14 mouse cellular contexts compared by ENCODE assay signal in genomic region chr8:91170914-91171313, GRCm38 (mm10). TPM values are rescaled to one million over a fixed set of nuclear protein-coding genes. Genes with fewer than 3 reads are reported as not detected.
DNase-seq lines count a peak whose midpoint lies in the region; ATAC-seq lines count a peak whose summit lies in the region.
"Had no signal": no experiment of that assay in that cellular context is flagged by ENCODE, and none has a peak within 500 bp of the region (broad histone marks: within the 10 kb centered on the region; RNA-seq: fewer than 3 reads in every experiment).

No protein-coding gene starts in this region.

- H3K9me3 ChIP-seq in embryonic facial prominence, embryonic 11.5 days (replicated peaks; ENCODE audit: control insufficient read depth, low read length) = no peaks in the 10 kb centered on the region
- no peaks in the 10 kb centered on the region for H3K9me3 ChIP-seq in embryonic facial prominence, embryonic 10.5 days
- no peaks in the 10 kb centered on the region for H3K9me3 ChIP-seq in forebrain, embryonic 12.5 days
- no peaks in the 10 kb centered on the region for H3K9me3 ChIP-seq in midbrain, embryonic 16.5 days (replicated peaks; ENCODE audit: control insufficient read depth, low read length, poor library complexity, severe bottlenecking)
- H3K9me3 ChIP-seq in kidney, embryonic 15.5 days (replicated peaks) = no peaks in the 10 kb centered on the region
- H3K9me3 ChIP-seq: embryonic facial prominence, embryonic 13.5 days had no signal

- no peak overlapping the region for H3K27ac ChIP-seq in embryonic facial prominence, embryonic 11.5 days (replicated peaks; ENCODE audit: low read depth, low read length)
- no peak overlapping the region for H3K27ac ChIP-seq in embryonic facial prominence, embryonic 10.5 days (replicated peaks)
- H3K27ac ChIP-seq in forebrain, embryonic 12.5 days = no peak overlapping the region
- no peak overlapping the region for H3K27ac ChIP-seq in midbrain, embryonic 16.5 days (ENCODE audit: low read length)
- no peak overlapping the region for H3K27ac ChIP-seq in kidney, embryonic 15.5 days
- H3K27ac ChIP-seq: embryonic facial prominence, embryonic 13.5 days had no signal

- 57% methylated on average over 14 of the region's 14 CpGs for WGBS in embryonic facial prominence, embryonic 11.5 days
- WGBS in embryonic facial prominence, embryonic 10.5 days = 73% methylated on average over 14 of the region's 14 CpGs
- 39% methylated on average over 14 of the region's 14 CpGs for WGBS in forebrain, embryonic 12.5 days
- 10% methylated on average over 14 of the region's 14 CpGs for WGBS in midbrain, embryonic 16.5 days
- WGBS in kidney, embryonic 15.5 days = 77% methylated on average over 14 of the region's 14 CpGs

- H3K36me3 ChIP-seq in embryonic facial prominence, embryonic 11.5 days (replicated peaks; ENCODE audit: control insufficient read depth, insufficient read depth, low read depth, low read length) = no peaks in the 10 kb centered on the region
- H3K36me3 ChIP-seq in embryonic facial prominence, embryonic 10.5 days (replicated peaks) = no peaks in the 10 kb centered on the region
- no peaks in the 10 kb centered on the region for H3K36me3 ChIP-seq in forebrain, embryonic 12.5 days (replicated peaks)
- no peaks in the 10 kb centered on the region for H3K36me3 ChIP-seq in midbrain, embryonic 16.5 days (ENCODE audit: control insufficient read depth, insufficient read depth, low read length)
- no peaks in the 10 kb centered on the region for H3K36me3 ChIP-seq in kidney, embryonic 15.5 days
- H3K36me3 ChIP-seq: embryonic facial prominence, embryonic 13.5 days had no signal

- peak; percentile 18 for DNase-seq in embryonic facial prominence, embryonic 11.5 days (ENCODE audit: low spot score)
- no peak for DNase-seq in embryonic facial prominence, embryonic 10.5 days (ENCODE audit: low spot score)
- DNase-seq in layer of hippocampus, adult 18-20 months (ENCODE audit: low spot score in 2 of 2) = peak; percentile 39 to 63
- DNase-seq in gastrocnemius, postnatal 10 days = no peak
- DNase-seq in urinary bladder, postnatal 36 days (ENCODE audit: low spot score in 2 of 2) = no peak
- DNase-seq: cerebellum, adult 11 months; heart, postnatal 10 days; kidney, adult 9 months; lung, postnatal 14 days; thymus, postnatal 4 days had no signal

- no peak overlapping the region for H3K9ac ChIP-seq in embryonic facial prominence, embryonic 11.5 days (replicated peaks; ENCODE audit: low read length)
- H3K9ac ChIP-seq in forebrain, embryonic 12.5 days = no peak overlapping the region
- H3K9ac ChIP-seq in midbrain, embryonic 16.5 days (ENCODE audit: low read depth, low read length) = no peak overlapping the region
- no peak overlapping the region for H3K9ac ChIP-seq in kidney, embryonic 15.5 days
- H3K9ac ChIP-seq: embryonic facial prominence, embryonic 13.5 days had no signal

- no peaks in the 10 kb centered on the region for H3K4me1 ChIP-seq in embryonic facial prominence, embryonic 11.5 days (ENCODE audit: control insufficient read depth, insufficient read depth, low read length)
- H3K4me1 ChIP-seq in embryonic facial prominence, embryonic 10.5 days = peaks cover 21% of the 10 kb centered on the region
- peaks cover 27% of the 10 kb centered on the region for H3K4me1 ChIP-seq in forebrain, embryonic 12.5 days
- peaks cover 15% of the 10 kb centered on the region for H3K4me1 ChIP-seq in midbrain, embryonic 16.5 days (ENCODE audit: control insufficient read depth, insufficient read depth, low read length)
- H3K4me1 ChIP-seq in kidney, embryonic 15.5 days = peaks cover 9% of the 10 kb centered on the region; the same call in 1 of the 2 replicates

- no peaks in the 10 kb centered on the region for H3K27me3 ChIP-seq in embryonic facial prominence, embryonic 11.5 days (ENCODE audit: control insufficient read depth, insufficient read depth, low read length)
- H3K27me3 ChIP-seq in embryonic facial prominence, embryonic 10.5 days (replicated peaks; ENCODE audit: low read depth, poor library complexity, severe bottlenecking) = peaks cover 7% of the 10 kb centered on the region; the same call in 1 of the 2 replicates
- H3K27me3 ChIP-seq in forebrain, embryonic 12.5 days = peaks cover 11% of the 10 kb centered on the region; the same call in 1 of the 2 replicates
- no peaks in the 10 kb centered on the region for H3K27me3 ChIP-seq in midbrain, embryonic 16.5 days (ENCODE audit: control insufficient read depth, insufficient read depth, low read depth, low read length)
- H3K27me3 ChIP-seq in kidney, embryonic 15.5 days = no peaks in the 10 kb centered on the region

- H3K4me3 ChIP-seq in embryonic facial prominence, embryonic 11.5 days (ENCODE audit: low read depth, low read length) = no peak overlapping the region
- no peak overlapping the region for H3K4me3 ChIP-seq in embryonic facial prominence, embryonic 10.5 days
- 0 out of 2 replicates have a peak overlapping the region, but pooled peaks have one; percentile 5 for H3K4me3 ChIP-seq in forebrain, embryonic 12.5 days (replicated peaks)
- H3K4me3 ChIP-seq in midbrain, embryonic 16.5 days (ENCODE audit: low read depth, low read length) = peak overlapping the region; percentile 4
- H3K4me3 ChIP-seq in kidney, embryonic 15.5 days (replicated peaks) = no peak overlapping the region
- H3K4me3 ChIP-seq: embryonic facial prominence, embryonic 13.5 days had no signal

- ATAC-seq in embryonic facial prominence, embryonic 11.5 days (replicated peaks; ENCODE audit: insufficient number of reproducible peaks, low FRiP score, low TSS enrichment, low read depth) = no peak
- ATAC-seq in forebrain, embryonic 12.5 days (ENCODE audit: low FRiP score) = 0 out of 2 replicates have a peak, but pooled peaks have one; percentile 67
- ATAC-seq in midbrain, embryonic 16.5 days = peak; percentile 78
- ATAC-seq in kidney, embryonic 15.5 days (replicated peaks; ENCODE audit: low FRiP score) = no peak

- H3K4me2 ChIP-seq in embryonic facial prominence, embryonic 11.5 days (ENCODE audit: low read depth, low read length) = no peak overlapping the region
- H3K4me2 ChIP-seq in forebrain, embryonic 12.5 days = peak overlapping the region; percentile 29
- H3K4me2 ChIP-seq in midbrain, embryonic 16.5 days (ENCODE audit: low read length) = peak overlapping the region; percentile 50
- H3K4me2 ChIP-seq in kidney, embryonic 15.5 days = no peak overlapping the region
- H3K4me2 ChIP-seq: embryonic facial prominence, embryonic 13.5 days had no signal

RNA-seq across cellular contexts. Expression of gene Aktip, which starts 28.9 kb away (rescaled TPM):
- polyA plus RNA-seq in embryonic facial prominence, embryonic 11.5 days (2014; fragmentation: Nextera tagmentation; extraction: Ambion mirVana) = 64.4 and 64.9 TPM in 2 replicates
- polyA plus RNA-seq in embryonic facial prominence, embryonic 10.5 days (2016; fragmentation: Nextera tagmentation; extraction: Ambion mirVana) = 54.3 and 60.0 TPM in 2 replicates
- polyA plus RNA-seq in forebrain, embryonic 12.5 days (2016; fragmentation: Nextera tagmentation; extraction: Ambion mirVana) = 96.5 and 99.3 TPM in 2 replicates
- total RNA-seq in layer of hippocampus, adult 18-20 months (2021) = 100 to 1,000 TPM; 114 to 117 TPM
- polyA plus RNA-seq in midbrain, embryonic 16.5 days (2015; fragmentation: Nextera tagmentation; extraction: Ambion mirVana) = 141 TPM in 2 replicates
- total RNA-seq in gastrocnemius, postnatal 10 days (2021) = 10 to 100 TPM; 34.6 to 38.2 TPM
- 69.9 and 75.2 TPM in 2 replicates for polyA plus RNA-seq in kidney, embryonic 15.5 days (2015; fragmentation: Nextera tagmentation; extraction: Ambion mirVana)

Comparison
In these comparisons a context has a peak if more than half of its experiments do, and no peak if none do; other contexts are left out.
1. DNase-seq: peak in embryonic facial prominence, embryonic 11.5 days (single experiment) and layer of hippocampus, adult 18-20 months (2 of 2); none in embryonic facial prominence, embryonic 10.5 days (single experiment), gastrocnemius, postnatal 10 days (single experiment) and urinary bladder, postnatal 36 days (0 of 2).
2. ATAC-seq: peak in forebrain, embryonic 12.5 days (single experiment) and midbrain, embryonic 16.5 days (single experiment); none in embryonic facial prominence, embryonic 11.5 days (single experiment) and kidney, embryonic 15.5 days (single experiment).
3. H3K4me2 ChIP-seq: peak in forebrain, embryonic 12.5 days (single experiment) and midbrain, embryonic 16.5 days (single experiment); none in embryonic facial prominence, embryonic 11.5 days (single experiment) and kidney, embryonic 15.5 days (single experiment).
4. H3K4me3 ChIP-seq: peak in forebrain, embryonic 12.5 days (single experiment) and midbrain, embryonic 16.5 days (single experiment); none in embryonic facial prominence, embryonic 11.5 days (single experiment), embryonic facial prominence, embryonic 10.5 days (single experiment) and kidney, embryonic 15.5 days (single experiment).